Mouse (Mus musculus): ENCODE data around the gene Ccni.

GRCm38 (mm10) chr5:93139350-93139749, 66.9 kb downstream of the Ccni start:
- TF ChIP-seq CTCF (IDR thresholded peaks at IDR 0.05; ENCODE audit: low read depth) (no peak), EP300 (IDR thresholded peaks at IDR 0.05; ENCODE audit: low read depth) (no peak)

Measured in liver, embryonic 14.5 days (tissue).